Mouse (Mus musculus) bone marrow macrophage, adult 2 months (primary cell): ENCODE results near the gene Casc3.

Experiments
- CTCF ChIP-seq: IDR thresholded peaks from 2 replicates; pipeline ENCODE4 v1.5.1; 2012; ENCODE audit warnings: low read depth, mild to moderate bottlenecking, low read length, moderate library complexity
- POLR2A ChIP-seq: IDR thresholded peaks from 2 replicates; pipeline ENCODE4 v1.6.1; 2012; ENCODE audit warnings: mild to moderate bottlenecking, low read depth, low read length, borderline replicate concordance

DNA sequence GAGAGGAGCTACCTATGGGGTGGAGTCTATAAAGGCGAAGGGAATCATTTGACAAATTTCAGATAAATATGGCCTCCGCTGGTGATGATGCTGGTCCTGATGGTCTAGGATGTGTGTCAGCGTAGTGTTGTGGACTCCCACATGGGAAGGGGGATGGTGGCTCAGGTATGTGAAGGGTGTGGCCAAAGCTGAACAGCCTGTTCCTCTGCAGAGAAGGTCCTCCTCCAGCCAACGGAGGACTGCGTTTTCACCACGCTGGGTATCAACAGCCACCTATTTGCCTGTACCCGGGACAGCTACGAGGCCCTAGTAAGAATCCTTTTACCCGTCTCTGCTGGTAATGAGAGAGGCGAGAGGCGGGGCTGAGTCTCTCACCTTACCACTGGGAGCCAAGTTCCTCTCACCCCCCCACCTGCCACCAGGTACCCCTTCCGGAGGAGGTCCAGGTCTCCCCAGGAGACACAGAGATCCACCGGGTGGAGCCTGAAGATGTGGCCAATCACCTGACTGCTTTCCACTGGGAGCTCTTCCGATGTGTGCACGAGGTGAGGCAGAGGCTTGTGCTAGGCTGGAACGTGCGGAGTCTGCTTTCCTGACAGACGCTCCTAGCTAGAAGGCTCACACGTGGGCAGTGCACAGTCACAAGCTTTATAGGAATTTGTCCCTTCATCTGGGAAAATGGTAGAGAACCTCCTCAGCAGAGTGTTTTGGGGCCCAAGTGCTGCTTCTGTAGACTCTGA is 42.3 kb downstream of the Casc3 start:
- TF ChIP-seq CTCF (no peak), POLR2A (no peak)
